Mouse (Mus musculus) heart, embryonic 15.5 days (tissue): ENCODE measurements around the gene 2210016L21Rik. TPM values are rescaled to one million over a fixed set of nuclear protein-coding genes. Genes with fewer than 3 reads are reported as not detected.

Source experiments
- ATAC-seq: fragments of 200-750 bp; cut with Nextera tagmentation; replicated peaks from 2 replicates; pipeline ENCODE4 v1.8.0; 2017; ENCODE audit warnings: low read depth, moderate TSS enrichment; ENCODE audit not compliant: insufficient number of reproducible peaks, insufficient read depth, low FRiP score
- H3K27ac ChIP-seq: fragments of 300-500 bp; sonication (generic); 2 replicates; pipeline ENCODE4 v1.5.1; 2015; ENCODE audit warnings: mild to moderate bottlenecking, inconsistent platforms
- H3K27me3 ChIP-seq: fragments of 300-500 bp; sonication (generic); 2 replicates; pipeline ENCODE4 v1.6.1; 2015; ENCODE audit warnings: inconsistent platforms
- H3K36me3 ChIP-seq: fragments of 300-500 bp; sonication (generic); 2 replicates; pipeline ENCODE4 v1.6.1; 2015; ENCODE audit warnings: mild to moderate bottlenecking, inconsistent platforms
- H3K4me1 ChIP-seq: fragments of 300-500 bp; sonication (generic); replicated peaks from 2 replicates; pipeline ENCODE4 v1.6.1; 2015; ENCODE audit warnings: inconsistent platforms
- H3K4me2 ChIP-seq: fragments of 300-500 bp; sonication (generic); 2 replicates; pipeline ENCODE4 v1.6.1; 2015; ENCODE audit warnings: inconsistent platforms, mild to moderate bottlenecking, moderate library complexity
- H3K4me3 ChIP-seq: fragments of 300-500 bp; sonication (generic); 2 replicates; pipeline ENCODE4 v1.5.1; 2015; ENCODE audit warnings: mild to moderate bottlenecking, inconsistent platforms
- H3K9ac ChIP-seq: fragments of 300-500 bp; sonication (generic); 2 replicates; pipeline ENCODE4 v1.6.1; 2015; ENCODE audit warnings: mild to moderate bottlenecking, inconsistent platforms
- H3K9me3 ChIP-seq: fragments of 300-500 bp; sonication (generic); replicated peaks from 2 replicates; pipeline ENCODE4 v1.6.1; 2016; ENCODE audit warnings: inconsistent platforms
- WGBS: fragments of 180-500 bp; shearing (Covaris S2); methylation state at CpG from one replicate; pipeline ENCODE4 v1.1.7; 2015; ENCODE audit warnings: mixed read lengths; 5-methylcytosine and 5-hydroxymethylcytosine counted together
- polyA plus RNA-seq: library from polyadenylated mRNA; unstranded; fragments of >200 nt; fragmentation: Nextera tagmentation; extraction: Ambion mirVana; gene quantifications from 2 replicates; pipeline ENCODE4 v1.2.1, GENCODE M21; 2015

Gene 2210016L21Rik
- 36.0 and 40.0 TPM in 2 replicates for polyA plus RNA-seq

- H3K27me3 ChIP-seq = no peaks in the 10 kb centered on the region
- peaks cover 6% of the 10 kb centered on the region for H3K4me1 ChIP-seq
- H3K4me3 ChIP-seq = peak within 1 kb of the TSS; percentile 94
- H3K4me2 ChIP-seq = peak within 1 kb of the TSS; percentile 88
- peak; percentile 92 for ATAC-seq
- H3K36me3 ChIP-seq = peaks cover 16% of the 10 kb centered on the region
- WGBS = 2% methylated on average over 39 of the region's 39 CpGs
- H3K27ac ChIP-seq = peak within 1 kb of the TSS; percentile 86
- H3K9me3 ChIP-seq = no peaks in the 10 kb centered on the region
- H3K9ac ChIP-seq = peak within 1 kb of the TSS; percentile 96
Measured at GRCm38 (mm10) chr5:114942074-114942765, at the start of gene 2210016L21Rik. 2210016L21Rik (plus strand) TSS chr5:114942158.

- Histone ChIP-seq H3K9me3 (no peaks in the 10 kb centered on the region), H3K4me3 (no peak overlapping the region), H3K4me1 (peaks cover 5% of the 10 kb centered on the region), H3K36me3 (no peaks in the 10 kb centered on the region), H3K9ac (no peak overlapping the region), H3K4me2 (no peak overlapping the region), H3K27ac (no peak overlapping the region), H3K27me3 (no peaks in the 10 kb centered on the region)
- WGBS = 78% methylated on average over 4 of the region's 4 CpGs
- no peak for ATAC-seq
Measured at GRCm38 (mm10) chr5:114895542-114895941, 46.4 kb upstream of the 2210016L21Rik start.

- Histone ChIP-seq H3K4me1 (peaks cover 5% of the 10 kb centered on the region), H3K27me3 (no peaks in the 10 kb centered on the region), H3K9me3 (no peaks in the 10 kb centered on the region), H3K9ac (peak within 1 kb of the TSS; percentile 29; the same call in 1 of the 2 replicates), H3K27ac (peak within 1 kb of the TSS; percentile 21; the same call in 1 of the 2 replicates), H3K4me2 (peak within 1 kb of the TSS; percentile 57), H3K4me3 (peak within 1 kb of the TSS; percentile 39), H3K36me3 (no peaks in the 10 kb centered on the region)
- ATAC-seq = no peak
- 39% methylated on average over 13 of the region's 13 CpGs for WGBS
Measured at GRCm38 (mm10) chr5:114896688-114897373, 45.1 kb upstream of the 2210016L21Rik start, which contains the start of gene Oasl2. Oasl2 (plus strand) TSS chr5:114896936.

- Histone ChIP-seq H3K4me1 (peaks cover 5% of the 10 kb centered on the region), H3K27ac (peak overlapping the region; percentile 21; the same call in 1 of the 2 replicates), H3K4me2 (peak overlapping the region; percentile 57), H3K36me3 (no peaks in the 10 kb centered on the region), H3K4me3 (peak overlapping the region; percentile 39), H3K9me3 (no peaks in the 10 kb centered on the region), H3K9ac (peak overlapping the region; percentile 29; the same call in 1 of the 2 replicates), H3K27me3 (no peaks in the 10 kb centered on the region)
- ATAC-seq = no peak
- WGBS = 7% methylated on average over 7 of the region's 7 CpGs
Measured at GRCm38 (mm10) chr5:114897374-114897793, 44.6 kb upstream of the 2210016L21Rik start.

- Histone ChIP-seq H3K4me2 (no peak overlapping the region), H3K4me3 (no peak overlapping the region), H3K9me3 (no peaks in the 10 kb centered on the region), H3K36me3 (no peaks in the 10 kb centered on the region), H3K4me1 (peaks cover 5% of the 10 kb centered on the region), H3K27ac (no peak overlapping the region), H3K27me3 (no peaks in the 10 kb centered on the region), H3K9ac (no peak overlapping the region)
- no peak for ATAC-seq
- WGBS = 62% methylated on average over 7 of the region's 7 CpGs
Measured at GRCm38 (mm10) chr5:114898857-114899256, 43.1 kb upstream of the 2210016L21Rik start.

- Histone ChIP-seq H3K27me3 (no peaks in the 10 kb centered on the region), H3K4me2 (no peak overlapping the region), H3K4me1 (no peaks in the 10 kb centered on the region), H3K4me3 (no peak overlapping the region), H3K9ac (no peak overlapping the region), H3K36me3 (no peaks in the 10 kb centered on the region), H3K27ac (no peak overlapping the region), H3K9me3 (no peaks in the 10 kb centered on the region)
- WGBS = 28% methylated on average over 1 of the region's 1 CpGs
- no peak for ATAC-seq
Measured at GRCm38 (mm10) chr5:114902413-114902812, 39.5 kb upstream of the 2210016L21Rik start.

GRCm38 (mm10) chr5:114908598-114909305 is 33.2 kb upstream of the 2210016L21Rik start:
- Histone ChIP-seq H3K27ac (no peak overlapping the region), H3K4me2 (no peak overlapping the region)
- no peak for ATAC-seq

GRCm38 (mm10) chr5:114913686-114914085 is 28.3 kb upstream of the 2210016L21Rik start:
- Histone ChIP-seq H3K4me2 (no peak overlapping the region), H3K9me3 (no peaks in the 10 kb centered on the region), H3K4me1 (no peaks in the 10 kb centered on the region), H3K36me3 (no peaks in the 10 kb centered on the region), H3K9ac (no peak overlapping the region), H3K27me3 (no peaks in the 10 kb centered on the region), H3K4me3 (no peak overlapping the region), H3K27ac (no peak overlapping the region)
- ATAC-seq = no peak
- 51% methylated on average over 4 of the region's 4 CpGs for WGBS

More at GRCm38 (mm10) chr5:114908598-114909305, 33.2 kb upstream of the 2210016L21Rik start:
- Histone ChIP-seq H3K4me1 (no peaks in the 10 kb centered on the region), H3K27me3 (no peaks in the 10 kb centered on the region), H3K9ac (no peak overlapping the region), H3K4me3 (no peak overlapping the region), H3K9me3 (no peaks in the 10 kb centered on the region), H3K36me3 (no peaks in the 10 kb centered on the region)
- 52% methylated on average over 13 of the region's 13 CpGs for WGBS

GRCm38 (mm10) chr5:114914855-114915254 is 27.1 kb upstream of the 2210016L21Rik start:
- no peaks in the 10 kb centered on the region for H3K36me3 ChIP-seq
- no peaks in the 10 kb centered on the region for H3K4me1 ChIP-seq
- H3K4me3 ChIP-seq = no peak overlapping the region
- 54% methylated on average over 8 of the region's 8 CpGs for WGBS
- H3K27ac ChIP-seq = no peak overlapping the region
- no peak overlapping the region for H3K4me2 ChIP-seq
- 0 out of 2 replicates have a peak, but pooled peaks have one; percentile 39 for ATAC-seq
- H3K9ac ChIP-seq = no peak overlapping the region
- H3K9me3 ChIP-seq = no peaks in the 10 kb centered on the region
- H3K27me3 ChIP-seq = no peaks in the 10 kb centered on the region

- H3K9me3 ChIP-seq = no peaks in the 10 kb centered on the region
- no peaks in the 10 kb centered on the region for H3K36me3 ChIP-seq
- no peak overlapping the region for H3K4me3 ChIP-seq
- no peak overlapping the region for H3K27ac ChIP-seq
- no peak overlapping the region for H3K4me2 ChIP-seq
- H3K9ac ChIP-seq = no peak overlapping the region
- WGBS = 78% methylated on average over 5 of the region's 5 CpGs
- no peaks in the 10 kb centered on the region for H3K4me1 ChIP-seq
- ATAC-seq = no peak
- H3K27me3 ChIP-seq = no peaks in the 10 kb centered on the region
Measured at GRCm38 (mm10) chr5:114915854-114916253, 26.1 kb upstream of the 2210016L21Rik start.

- Histone ChIP-seq H3K9me3 (no peaks in the 10 kb centered on the region), H3K36me3 (no peaks in the 10 kb centered on the region), H3K4me3 (no peak overlapping the region), H3K9ac (no peak overlapping the region), H3K4me2 (no peak overlapping the region), H3K27ac (no peak overlapping the region), H3K27me3 (no peaks in the 10 kb centered on the region), H3K4me1 (no peaks in the 10 kb centered on the region)
- WGBS = 78% methylated on average over 4 of the region's 4 CpGs
- ATAC-seq = no peak
Measured at GRCm38 (mm10) chr5:114916777-114917176, 25.2 kb upstream of the 2210016L21Rik start.
